Mouse (Mus musculus) forebrain, embryonic 13.5 days (tissue): ENCODE measurements at regions not wholly inside any gene's neighbourhood (a gene's known extent, or its start where the extent isn't known, plus 50 kb on each side); places are given as distances from the start of the nearest gene placed in this dataset.

Experiments
- ATAC-seq: fragments of 200-750 bp; cut with Nextera tagmentation; 2 replicates; pipeline ENCODE4 v1.8.0; 2017
- H3K27ac ChIP-seq: fragments of 300-500 bp; sonication (generic); 2 replicates; pipeline ENCODE4 v1.5.1; 2015; ENCODE audit warnings: inconsistent platforms, mild to moderate bottlenecking, moderate library complexity
- H3K27me3 ChIP-seq: fragments of 300-500 bp; sonication (generic); 2 replicates; pipeline ENCODE4 v1.6.1; 2015; ENCODE audit warnings: mild to moderate bottlenecking, inconsistent platforms
- H3K36me3 ChIP-seq: fragments of 300-500 bp; sonication (generic); 2 replicates; pipeline ENCODE4 v1.6.1; 2015; ENCODE audit warnings: mild to moderate bottlenecking, inconsistent platforms; ENCODE audit not compliant: poor library complexity, severe bottlenecking
- H3K4me1 ChIP-seq: fragments of 300-500 bp; sonication (generic); 2 replicates; pipeline ENCODE4 v1.6.1; 2015; ENCODE audit warnings: inconsistent platforms
- H3K4me2 ChIP-seq: fragments of 300-500 bp; sonication (generic); 2 replicates; pipeline ENCODE4 v1.6.1; 2015; ENCODE audit warnings: inconsistent platforms, mild to moderate bottlenecking, moderate library complexity
- H3K4me3 ChIP-seq: fragments of 300-500 bp; sonication (generic); 2 replicates; pipeline ENCODE4 v1.5.1; 2015; ENCODE audit warnings: mild to moderate bottlenecking, inconsistent platforms
- H3K9ac ChIP-seq: fragments of 300-500 bp; sonication (generic); 2 replicates; pipeline ENCODE4 v1.6.1; 2015; ENCODE audit warnings: mild to moderate bottlenecking, inconsistent platforms
- H3K9me3 ChIP-seq: fragments of 300-500 bp; sonication (generic); replicated peaks from 2 replicates; pipeline ENCODE4 v1.6.1; 2016; ENCODE audit warnings: inconsistent platforms
- WGBS: fragments of 180-500 bp; shearing (Covaris S2); methylation state at CpG from one replicate; pipeline ENCODE4 v1.1.7; 2015; 5-methylcytosine and 5-hydroxymethylcytosine counted together

DNA sequence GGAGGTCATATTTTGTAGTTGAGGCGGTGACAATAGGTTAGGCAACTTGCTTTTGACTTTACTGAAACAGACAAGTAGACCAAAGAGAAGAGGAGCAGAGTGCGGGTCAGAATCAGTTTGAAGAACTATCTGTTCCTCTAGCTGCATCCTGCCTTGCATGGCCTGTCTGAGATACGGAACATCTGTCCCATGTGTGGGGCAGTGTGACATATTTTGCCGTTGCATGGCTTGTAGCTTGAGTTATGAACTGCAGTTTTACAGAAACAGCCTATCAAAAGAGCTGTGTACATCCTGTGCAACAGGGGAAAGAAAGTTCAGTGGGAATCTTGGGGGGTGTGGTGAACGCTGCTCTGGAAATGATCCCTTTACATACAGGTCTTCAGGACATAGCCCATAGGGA lies 718.9 kb upstream of the Igfbp3 start:
- no peaks in the 10 kb centered on the region for H3K27me3 ChIP-seq
- no peak overlapping the region for H3K4me2 ChIP-seq
- H3K9ac ChIP-seq: no peak overlapping the region
- WGBS: 93% methylated on average over 5 of the region's 5 CpGs
- H3K4me3 ChIP-seq: no peak overlapping the region
- H3K36me3 ChIP-seq: no peaks in the 10 kb centered on the region
- H3K27ac ChIP-seq: no peak overlapping the region
- no peak for ATAC-seq
- no peaks in the 10 kb centered on the region for H3K4me1 ChIP-seq
- H3K9me3 ChIP-seq: peaks cover 3% of the 10 kb centered on the region; the same call in 1 of the 2 replicates

DNA sequence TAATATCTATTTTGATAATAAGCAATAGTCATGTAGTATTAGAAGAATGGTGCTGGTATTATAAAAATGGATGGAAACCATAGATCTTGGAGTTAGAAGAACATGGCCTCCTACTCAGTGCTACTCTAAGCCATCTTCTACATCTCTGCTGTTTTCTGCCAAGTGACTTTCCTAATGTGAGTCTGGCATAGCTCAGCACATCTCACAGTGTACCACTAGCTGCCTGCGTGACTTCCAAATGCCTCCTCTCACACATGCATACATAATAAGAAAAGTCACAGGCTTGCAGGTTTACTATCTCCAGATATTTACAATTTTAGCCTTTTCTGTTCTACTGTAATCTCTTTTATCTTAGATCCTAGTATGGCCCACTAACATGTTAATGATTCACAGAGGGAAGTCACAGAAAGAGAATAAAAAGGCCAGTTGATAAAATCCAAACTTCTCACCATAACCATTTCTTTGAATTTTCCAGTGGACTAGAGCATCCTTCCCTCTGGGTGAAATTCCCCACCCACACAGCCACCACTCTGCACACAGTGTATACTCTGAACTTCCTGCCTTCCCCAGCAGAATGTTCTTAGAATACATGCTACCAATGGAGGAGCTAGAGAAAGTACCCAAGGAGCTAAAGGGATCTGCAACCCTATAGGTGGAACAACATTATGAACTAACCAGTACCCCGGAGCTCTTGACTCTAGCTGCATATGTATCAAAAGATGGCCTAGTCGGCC lies 717.5 kb upstream of the Igfbp3 start:
- WGBS: 92% methylated on average over 3 of the region's 3 CpGs
- no peaks in the 10 kb centered on the region for H3K36me3 ChIP-seq
- ATAC-seq: no peak
- H3K4me2 ChIP-seq: no peak overlapping the region
- peaks cover 5% of the 10 kb centered on the region; the same call in 1 of the 2 replicates for H3K9me3 ChIP-seq
- H3K27me3 ChIP-seq: no peaks in the 10 kb centered on the region
- H3K4me3 ChIP-seq: no peak overlapping the region
- no peak overlapping the region for H3K27ac ChIP-seq
- no peak overlapping the region for H3K9ac ChIP-seq
- no peaks in the 10 kb centered on the region for H3K4me1 ChIP-seq

DNA sequence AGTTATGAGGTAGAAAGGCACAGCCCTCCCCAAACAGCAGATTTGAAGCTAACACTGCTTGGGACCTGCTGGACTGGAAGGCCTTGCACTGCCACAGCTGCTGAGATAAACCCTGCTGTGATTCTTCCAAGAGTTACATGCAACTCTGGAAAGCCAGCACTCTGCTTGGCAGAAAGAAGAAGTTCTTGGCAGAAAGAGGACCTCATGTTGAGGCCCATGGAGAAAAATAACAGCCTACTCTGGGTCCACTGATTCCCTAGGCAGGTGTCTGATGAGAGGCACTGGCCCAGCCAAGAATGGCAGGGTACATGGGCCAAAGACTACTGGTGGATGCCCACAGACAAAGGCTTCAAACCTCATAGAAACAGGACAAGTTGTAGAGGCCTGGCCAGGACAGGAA lies 714.0 kb upstream of the Igfbp3 start:
- ATAC-seq: no peak
- no peaks in the 10 kb centered on the region for H3K4me1 ChIP-seq
- H3K9me3 ChIP-seq: peaks cover 5% of the 10 kb centered on the region; the same call in 1 of the 2 replicates

DNA sequence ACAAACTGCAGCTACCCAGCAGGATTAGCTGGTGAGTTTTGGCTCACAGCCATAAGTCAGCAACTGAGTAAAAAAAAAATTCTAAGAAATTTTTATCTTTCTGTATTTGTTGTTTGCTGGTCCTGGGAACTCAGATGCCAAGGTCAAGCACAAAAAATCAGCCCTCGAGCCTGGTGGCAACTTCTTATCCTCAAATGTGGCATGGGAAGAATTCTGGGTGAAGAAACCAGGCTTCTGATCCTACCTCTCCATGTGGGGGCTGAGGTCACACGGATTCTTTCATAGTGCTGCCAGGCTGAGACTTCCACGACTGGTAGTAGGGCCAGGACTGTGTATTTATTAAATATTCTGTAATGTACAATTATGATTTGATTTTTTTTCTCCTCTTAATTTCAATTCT lies 698.3 kb upstream of the Igfbp3 start:
- H3K4me2 ChIP-seq: no peak overlapping the region
- H3K36me3 ChIP-seq: no peaks in the 10 kb centered on the region
- no peak overlapping the region for H3K27ac ChIP-seq
- WGBS: 76% methylated on average over 3 of the region's 3 CpGs
- no peaks in the 10 kb centered on the region for H3K27me3 ChIP-seq
- H3K4me3 ChIP-seq: no peak overlapping the region
- H3K9me3 ChIP-seq: no peaks in the 10 kb centered on the region
- H3K9ac ChIP-seq: no peak overlapping the region
- ATAC-seq: no peak
- no peaks in the 10 kb centered on the region for H3K4me1 ChIP-seq

More for the DNA sequence above, 714.0 kb upstream of the Igfbp3 start:
- Histone ChIP-seq H3K4me2 (no peak overlapping the region), H3K27me3 (no peaks in the 10 kb centered on the region), H3K4me3 (no peak overlapping the region), H3K9ac (no peak overlapping the region), H3K36me3 (no peaks in the 10 kb centered on the region), H3K27ac (no peak overlapping the region)

DNA sequence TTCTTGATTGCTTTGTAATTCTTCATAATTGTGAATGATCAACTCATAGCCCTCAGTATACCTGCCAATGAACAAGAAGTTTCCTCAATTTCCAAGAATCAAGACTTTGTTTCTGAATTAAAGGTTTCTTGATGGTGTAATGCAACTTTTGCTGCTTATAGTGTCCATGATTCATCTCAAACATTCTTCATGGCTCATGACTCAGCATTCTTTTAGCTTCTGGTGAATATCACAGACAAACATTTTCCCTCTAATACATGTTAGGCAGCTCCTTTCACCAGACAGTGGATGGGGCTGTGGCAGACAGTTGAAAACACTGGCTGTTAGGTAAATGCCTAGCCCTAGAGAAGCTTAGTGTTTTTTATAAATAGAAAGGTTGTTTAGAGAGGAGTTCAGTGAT lies 686.5 kb upstream of the Igfbp3 start:
- Histone ChIP-seq H3K4me1 (no peaks in the 10 kb centered on the region), H3K36me3 (no peaks in the 10 kb centered on the region), H3K9me3 (no peaks in the 10 kb centered on the region), H3K9ac (no peak overlapping the region), H3K27ac (no peak overlapping the region), H3K4me3 (no peak overlapping the region), H3K27me3 (no peaks in the 10 kb centered on the region), H3K4me2 (no peak overlapping the region)
- no peak for ATAC-seq

DNA sequence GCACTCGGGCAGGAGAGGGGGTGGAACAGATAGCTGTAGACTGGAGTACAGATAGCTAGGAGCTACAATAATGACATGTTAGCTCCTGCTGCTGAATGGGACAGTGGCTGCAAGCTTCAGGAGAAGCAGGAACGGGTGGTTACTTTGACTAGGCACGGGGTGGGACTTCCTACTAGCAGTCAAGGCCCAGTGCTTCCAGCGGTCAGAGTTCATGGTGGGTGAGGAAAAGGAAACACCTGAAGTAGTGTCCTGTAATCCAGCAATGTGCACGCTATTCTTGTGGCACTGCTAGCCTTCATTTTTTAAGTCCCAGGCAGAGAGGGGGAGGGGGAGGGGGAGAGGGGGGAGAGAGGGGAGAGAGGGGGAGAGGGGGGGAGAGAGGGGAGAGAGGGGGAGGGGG lies 684.5 kb upstream of the Igfbp3 start:
- 77% methylated on average over 5 of the region's 5 CpGs for WGBS
- Histone ChIP-seq H3K9me3 (no peaks in the 10 kb centered on the region), H3K27ac (no peak overlapping the region), H3K27me3 (no peaks in the 10 kb centered on the region), H3K4me2 (no peak overlapping the region), H3K36me3 (no peaks in the 10 kb centered on the region), H3K4me3 (no peak overlapping the region), H3K4me1 (no peaks in the 10 kb centered on the region), H3K9ac (no peak overlapping the region)
- ATAC-seq: no peak

DNA sequence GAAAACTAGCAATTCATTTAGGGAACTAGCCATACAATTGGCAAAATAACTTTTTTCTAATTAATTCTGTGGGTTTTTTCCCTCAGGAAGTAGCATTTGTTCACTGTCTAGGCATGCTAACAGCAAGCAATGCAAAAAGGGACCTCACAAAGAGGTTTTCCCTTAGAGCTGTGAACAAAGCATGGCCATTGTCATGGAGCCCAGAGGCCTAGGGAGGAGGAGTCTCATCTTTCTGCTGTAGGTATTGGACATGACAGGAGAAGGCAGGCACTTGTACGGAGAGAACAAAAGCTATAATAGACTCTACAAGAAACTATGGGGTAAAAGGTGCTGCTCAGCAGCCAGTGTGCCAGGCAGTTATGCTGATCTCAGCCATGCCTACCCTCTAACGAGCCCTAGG lies 666.8 kb upstream of the Igfbp3 start:
- Histone ChIP-seq H3K36me3 (no peaks in the 10 kb centered on the region), H3K27ac (no peak overlapping the region), H3K4me3 (no peak overlapping the region), H3K9me3 (no peaks in the 10 kb centered on the region), H3K4me2 (no peak overlapping the region), H3K27me3 (no peaks in the 10 kb centered on the region), H3K4me1 (no peaks in the 10 kb centered on the region), H3K9ac (no peak overlapping the region)
- WGBS: 11% methylated on average over 2 of the region's 2 CpGs
- ATAC-seq: no peak

DNA sequence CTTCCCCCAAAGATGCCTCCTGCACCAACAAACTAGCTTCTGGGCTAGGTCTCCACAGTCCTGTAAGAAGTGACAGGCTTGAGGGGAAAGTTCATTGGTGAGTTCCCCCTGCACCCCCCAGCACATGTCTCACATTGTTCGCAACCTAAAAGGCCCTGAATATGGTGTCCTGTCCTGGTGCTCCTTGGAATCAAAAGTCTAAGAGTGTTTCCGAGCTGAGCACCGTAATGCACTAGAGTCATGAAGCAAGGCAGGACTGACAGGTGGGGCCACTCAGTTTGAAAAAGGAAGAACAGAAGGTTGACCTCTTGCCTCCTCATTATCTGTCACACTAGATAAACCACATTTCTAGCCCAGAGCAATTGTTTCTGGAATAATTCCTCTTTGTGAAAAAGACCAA lies 650.4 kb upstream of the Igfbp3 start:
- no peaks in the 10 kb centered on the region for H3K36me3 ChIP-seq
- H3K4me1 ChIP-seq: no peaks in the 10 kb centered on the region
- H3K4me2 ChIP-seq: no peak overlapping the region
- no peaks in the 10 kb centered on the region for H3K9me3 ChIP-seq
- H3K27ac ChIP-seq: no peak overlapping the region
- H3K27me3 ChIP-seq: no peaks in the 10 kb centered on the region
- 84% methylated on average over 3 of the region's 3 CpGs for WGBS
- no peak for ATAC-seq
- H3K4me3 ChIP-seq: no peak overlapping the region
- no peak overlapping the region for H3K9ac ChIP-seq

DNA sequence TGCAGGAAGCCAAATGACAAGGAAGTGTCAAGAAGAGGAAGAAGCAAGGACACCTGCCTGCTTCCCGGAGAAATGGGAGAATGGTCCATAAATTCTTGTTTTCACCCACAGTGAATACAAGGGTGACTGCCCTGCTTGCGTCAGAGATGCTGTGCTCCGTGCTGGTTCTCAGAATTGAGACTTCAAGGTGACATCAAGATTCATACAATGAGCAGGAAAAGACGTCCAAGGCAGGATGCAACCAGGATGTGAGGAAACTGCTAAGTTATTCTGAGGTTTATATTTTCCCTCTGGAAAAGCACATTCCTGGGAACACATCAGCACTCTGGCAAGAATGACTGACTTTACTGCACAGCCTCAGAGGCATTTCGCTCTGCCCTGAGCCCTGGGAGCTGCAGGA lies 650.0 kb upstream of the Igfbp3 start:
- 89% methylated on average over 5 of the region's 5 CpGs for WGBS
- no peak overlapping the region for H3K27ac ChIP-seq
- no peaks in the 10 kb centered on the region for H3K36me3 ChIP-seq
- H3K4me2 ChIP-seq: no peak overlapping the region
- H3K4me3 ChIP-seq: no peak overlapping the region
- no peak for ATAC-seq
- no peaks in the 10 kb centered on the region for H3K4me1 ChIP-seq
- no peaks in the 10 kb centered on the region for H3K27me3 ChIP-seq
- H3K9me3 ChIP-seq: no peaks in the 10 kb centered on the region
- no peak overlapping the region for H3K9ac ChIP-seq

DNA sequence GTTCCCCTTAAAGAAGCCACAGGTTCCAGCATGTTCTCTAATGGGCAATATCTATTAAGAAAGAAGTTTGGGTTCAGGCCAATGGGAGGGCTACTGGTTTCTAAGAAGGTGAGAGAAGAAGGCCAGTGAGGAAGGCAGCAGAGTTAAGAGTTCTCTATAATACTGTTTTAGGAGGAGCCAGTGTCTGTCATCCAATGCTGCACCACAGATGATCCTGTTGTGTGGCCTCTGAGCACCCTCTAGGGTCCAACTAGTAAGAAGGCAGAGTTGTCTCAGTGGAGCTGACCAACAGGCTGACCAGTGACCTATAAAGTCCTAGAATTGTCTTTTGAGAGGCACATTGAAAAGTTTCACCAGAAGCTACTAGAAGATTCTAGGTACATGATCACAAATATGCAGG lies 648.8 kb upstream of the Igfbp3 start:
- H3K9ac ChIP-seq: no peak overlapping the region
- no peak for ATAC-seq
- H3K27me3 ChIP-seq: no peaks in the 10 kb centered on the region
- H3K4me3 ChIP-seq: no peak overlapping the region
- no peaks in the 10 kb centered on the region for H3K36me3 ChIP-seq
- no peaks in the 10 kb centered on the region for H3K9me3 ChIP-seq
- no peaks in the 10 kb centered on the region for H3K4me1 ChIP-seq
- H3K27ac ChIP-seq: no peak overlapping the region
- no peak overlapping the region for H3K4me2 ChIP-seq

DNA sequence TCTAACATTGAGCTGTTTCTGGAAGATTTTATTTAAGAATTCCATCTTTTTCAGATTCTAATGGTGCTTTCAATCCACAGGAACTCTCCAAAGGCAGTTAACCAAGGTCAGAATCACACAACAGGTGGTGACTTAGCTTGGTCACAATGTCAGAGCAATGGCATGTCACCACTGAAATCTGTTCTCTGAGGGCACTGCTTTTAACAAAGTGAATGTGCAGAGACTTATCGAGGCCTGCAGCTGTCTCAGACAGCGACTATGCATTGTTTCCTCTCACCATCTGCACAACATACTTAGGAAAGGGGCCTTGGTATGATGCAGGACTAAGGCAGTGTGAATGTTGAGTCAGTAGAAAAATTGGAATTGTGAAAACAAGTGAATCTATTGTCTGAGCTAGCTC lies 638.9 kb upstream of the Igfbp3 start:
- H3K9me3 ChIP-seq: peaks cover 9% of the 10 kb centered on the region
- no peaks in the 10 kb centered on the region for H3K36me3 ChIP-seq
- H3K4me2 ChIP-seq: no peak overlapping the region
- no peak overlapping the region for H3K9ac ChIP-seq
- no peak overlapping the region for H3K27ac ChIP-seq
- H3K4me1 ChIP-seq: no peaks in the 10 kb centered on the region
- ATAC-seq: no peak
- no peaks in the 10 kb centered on the region for H3K27me3 ChIP-seq
- WGBS: 69% methylated on average over 2 of the region's 2 CpGs
- no peak overlapping the region for H3K4me3 ChIP-seq

DNA sequence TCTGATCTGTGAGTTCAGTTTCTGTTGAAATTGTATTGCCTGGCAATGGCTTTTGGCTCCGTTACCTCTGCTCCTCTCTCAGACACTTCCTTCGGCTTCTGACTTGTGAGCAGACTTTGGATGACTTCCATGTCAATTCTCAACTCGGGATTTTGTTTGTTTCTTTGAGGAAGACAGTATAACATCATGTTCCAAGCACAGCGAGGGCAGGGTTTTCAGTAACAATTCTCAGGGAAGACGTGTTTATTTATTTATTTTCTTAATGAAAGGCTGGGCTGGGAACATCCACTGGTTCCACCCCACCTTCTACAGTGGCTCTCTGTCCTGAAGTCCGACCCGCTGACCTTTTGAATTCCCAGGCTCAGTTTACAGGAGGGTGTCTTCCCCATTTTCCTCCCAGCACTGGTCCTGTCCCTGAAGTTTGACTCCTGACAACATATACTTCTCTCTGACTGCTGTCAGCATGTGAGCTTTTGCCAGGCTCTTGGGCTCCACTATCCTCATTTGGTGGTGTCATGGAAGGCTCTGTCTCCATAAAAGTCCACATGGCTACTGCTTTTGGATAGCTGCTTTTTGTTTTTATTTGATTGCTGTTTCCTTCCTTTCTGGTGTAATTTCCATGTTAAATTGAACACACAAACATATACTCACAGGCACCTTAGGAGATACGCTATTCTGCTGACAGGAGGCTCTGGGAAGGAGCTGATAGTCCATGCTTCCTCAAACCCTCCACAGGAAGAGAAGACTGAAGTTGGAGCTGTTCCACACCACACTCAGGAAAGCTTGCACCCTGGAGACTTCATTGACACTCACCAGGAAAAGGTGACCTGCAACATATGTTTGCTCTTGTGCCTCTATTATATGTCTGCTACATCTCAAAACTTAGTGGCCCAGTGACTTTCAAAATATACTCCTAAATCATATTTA lies 624.9 kb upstream of the Igfbp3 start:
- 84% methylated on average over 8 of the region's 8 CpGs for WGBS
- no peak overlapping the region for H3K9ac ChIP-seq
- no peaks in the 10 kb centered on the region for H3K9me3 ChIP-seq
- H3K27me3 ChIP-seq: no peaks in the 10 kb centered on the region
- H3K4me3 ChIP-seq: no peak overlapping the region
- H3K36me3 ChIP-seq: no peaks in the 10 kb centered on the region
- H3K27ac ChIP-seq: no peak overlapping the region
- no peaks in the 10 kb centered on the region for H3K4me1 ChIP-seq
- ATAC-seq: no peak
- H3K4me2 ChIP-seq: no peak overlapping the region
